Mouse (Mus musculus) CH12F3 (cell line): ENCODE data around the gene Ttll11.

ENCODE experiments used
- in situ Hi-C: fragments of 300-500 bp; cut with MboI; formaldehyde crosslinking; loops from 2 replicates; pipeline ENCODE4 v1.14.3; 2020; ENCODE audit warnings: low sequenced_read_pairs

The Ttll11 gene

DNA sequence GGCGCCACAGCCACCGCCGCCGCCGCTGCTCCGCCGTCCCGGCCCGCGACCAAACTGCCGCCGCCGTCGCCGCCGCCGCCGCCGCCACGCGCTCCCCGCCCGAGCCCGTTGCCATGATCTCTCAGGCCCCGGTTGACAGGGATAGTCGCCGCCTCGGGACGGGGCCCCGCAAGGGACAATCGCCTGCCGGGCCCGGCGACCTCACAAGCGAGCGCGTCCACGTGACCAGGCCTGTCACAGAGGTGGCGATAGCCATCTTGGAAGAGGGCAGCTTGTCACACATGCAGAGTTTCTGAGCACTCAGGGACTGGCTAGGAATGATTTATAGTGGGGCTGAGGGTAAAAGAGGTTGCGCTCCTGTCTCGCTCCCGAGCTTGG lies at the start of gene Ttll11:
TSS of gene Ttll11 (minus strand) at position 270 of the 378 bp plus-strand sequence.
- in situ Hi-C loops = no loop called here

- in situ Hi-C loops = no loop called here
Measured at GRCm38 (mm10) chr2:36023291-36023690, 43.6 kb upstream of the Ttll11 start.

- in situ Hi-C loops = no loop called here
Measured at GRCm38 (mm10) chr2:36021385-36022159, 41.9 kb upstream of the Ttll11 start.

DNA sequence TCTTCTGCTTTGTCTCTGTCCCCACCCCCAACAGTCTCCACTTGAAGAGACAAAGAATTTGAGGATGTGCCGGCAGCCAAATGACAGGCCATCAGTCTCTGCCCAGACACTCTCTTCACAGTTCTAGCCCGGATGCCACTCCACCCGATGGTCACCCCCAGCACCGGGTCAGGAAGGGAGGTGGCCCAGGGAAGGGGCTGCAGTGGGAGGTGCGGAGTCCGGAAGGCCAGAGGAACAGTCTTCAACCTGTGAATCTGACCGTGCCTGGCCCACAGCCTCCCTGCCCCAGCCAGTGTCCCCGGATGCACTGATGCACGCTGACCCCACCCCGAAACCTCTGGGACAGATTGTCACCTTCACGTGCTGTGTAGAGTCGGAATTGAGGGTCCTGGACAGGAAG lies 33.3 kb upstream of the Ttll11 start:
- in situ Hi-C loops = no loop called here

DNA sequence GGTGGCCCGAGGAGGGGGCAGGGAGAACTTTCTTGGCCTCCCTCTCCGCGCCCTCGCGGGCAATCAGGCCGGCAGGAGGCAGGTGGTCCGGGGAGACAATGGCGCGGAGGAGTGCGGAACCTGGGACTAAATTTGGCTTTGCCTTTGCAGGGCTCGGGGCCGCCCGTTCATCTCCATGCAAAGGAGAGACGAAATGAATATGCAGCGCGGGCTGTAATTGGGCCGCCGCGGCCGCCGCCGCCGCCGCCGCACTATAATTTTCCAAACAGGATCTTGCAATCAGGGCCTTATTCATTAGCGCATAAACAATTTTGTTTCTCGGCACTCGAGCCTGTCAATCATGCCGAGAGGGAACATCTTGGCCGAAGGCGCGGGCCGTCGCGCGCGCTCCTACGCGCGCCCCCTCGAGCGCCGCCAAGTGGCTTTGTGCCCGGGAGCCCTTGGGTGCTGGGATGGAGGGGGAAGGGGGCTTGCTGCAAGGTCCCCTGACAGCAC lies 31.7 kb upstream of the Ttll11 start:
- in situ Hi-C loops = no loop called here

DNA sequence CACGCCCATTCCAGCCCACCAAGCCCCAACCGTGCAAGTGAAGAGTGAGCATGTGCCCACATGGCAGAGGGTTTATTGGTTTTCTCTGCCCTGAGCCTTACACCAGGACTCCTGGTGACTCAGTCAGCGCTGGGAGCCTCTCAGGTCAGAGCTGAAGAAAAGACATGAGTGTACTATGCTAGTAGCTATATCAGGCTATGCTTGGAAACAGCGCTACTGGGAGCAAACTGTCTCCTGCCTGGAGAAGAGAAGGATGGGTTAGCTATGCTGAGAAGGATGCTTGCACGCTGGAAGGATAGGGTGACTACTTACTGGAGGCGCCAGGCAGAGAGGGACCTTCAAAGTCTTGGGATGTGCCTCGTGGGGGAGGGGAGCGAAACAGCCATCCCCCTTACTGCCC lies 30.9 kb upstream of the Ttll11 start:
- in situ Hi-C loops = no loop called here

GRCm38 (mm10) chr2:36009386-36009785 lies 29.7 kb upstream of the Ttll11 start:
- in situ Hi-C loops = loop anchor here (5.0 to 10.0 kb wide), 2 partner anchors 203 to 265 kb away; no protein-coding TSS in a partner anchor

DNA sequence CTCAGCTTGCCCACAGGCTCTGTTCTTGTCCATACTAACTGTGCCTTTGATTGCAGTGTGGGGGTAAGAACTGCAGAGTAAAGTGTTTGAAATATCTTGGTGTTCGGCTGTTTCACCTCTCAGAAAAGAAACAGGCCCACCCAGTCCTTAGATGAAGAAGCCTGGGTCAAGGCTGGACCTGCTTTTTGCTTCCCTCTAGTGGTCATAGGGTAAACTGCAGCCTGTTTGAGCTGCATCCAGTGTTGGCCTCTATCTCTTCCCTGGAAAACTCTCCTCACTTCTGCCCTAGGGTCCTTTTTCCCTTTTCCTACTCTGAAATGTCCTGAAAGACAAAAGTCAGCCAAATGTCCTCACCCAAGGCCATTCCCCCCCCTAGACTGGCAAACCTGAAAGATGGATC lies 28.4 kb upstream of the Ttll11 start:
- in situ Hi-C loops = loop anchor here (5.0 to 10.0 kb wide), 2 partner anchors 204 to 267 kb away; no protein-coding TSS in a partner anchor

DNA sequence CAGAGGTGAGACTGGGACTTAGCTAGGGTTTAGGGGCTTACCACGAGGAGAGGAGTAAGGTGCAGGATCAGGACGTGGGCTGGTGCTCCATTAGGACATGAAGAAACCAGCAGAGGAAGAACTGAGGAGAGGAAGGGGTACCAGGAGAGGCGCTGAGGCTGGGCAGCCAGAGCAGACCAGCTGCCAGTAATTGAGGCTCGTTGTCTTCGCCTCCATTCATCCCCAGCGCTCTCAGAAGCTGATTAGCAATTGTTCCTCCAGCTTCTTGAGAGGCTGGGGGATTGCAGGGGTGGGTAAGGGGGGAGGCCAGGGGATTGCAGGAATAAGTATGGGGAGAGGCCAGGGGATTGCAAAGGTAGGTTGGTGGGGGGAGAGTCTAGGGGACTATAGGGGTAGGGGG lies 22.5 kb upstream of the Ttll11 start:
- in situ Hi-C loops = loop anchor here (10.0 kb wide), 1 partner anchor 273 kb away; no protein-coding TSS in a partner anchor

- in situ Hi-C loops = loop anchor here (10.0 kb wide), 1 partner anchor 274 kb away; no protein-coding TSS in a partner anchor
Measured at GRCm38 (mm10) chr2:36000390-36000789, 20.7 kb upstream of the Ttll11 start.

GRCm38 (mm10) chr2:35999212-35999611 lies 19.5 kb upstream of the Ttll11 start:
- in situ Hi-C loops = no loop called here

DNA sequence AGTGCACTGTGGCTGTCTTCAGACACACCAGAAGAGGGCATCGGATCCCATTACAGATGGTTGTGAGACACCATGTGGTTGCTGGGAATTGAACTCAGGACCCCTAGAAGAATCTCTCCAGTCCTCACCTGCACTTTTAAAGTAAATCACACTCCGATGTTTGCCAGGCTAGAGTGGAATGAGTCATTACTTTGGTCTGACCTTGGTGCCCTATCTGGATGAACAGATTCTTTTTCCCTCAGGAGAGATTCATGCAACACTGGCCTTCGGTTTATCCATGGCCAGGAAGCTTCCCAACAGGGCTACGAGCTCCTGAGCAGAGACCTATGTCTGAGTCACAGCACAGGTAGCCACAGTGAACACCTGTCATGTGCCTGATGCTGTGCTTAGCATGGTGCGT lies 18.7 kb upstream of the Ttll11 start:
- in situ Hi-C loops = no loop called here

DNA sequence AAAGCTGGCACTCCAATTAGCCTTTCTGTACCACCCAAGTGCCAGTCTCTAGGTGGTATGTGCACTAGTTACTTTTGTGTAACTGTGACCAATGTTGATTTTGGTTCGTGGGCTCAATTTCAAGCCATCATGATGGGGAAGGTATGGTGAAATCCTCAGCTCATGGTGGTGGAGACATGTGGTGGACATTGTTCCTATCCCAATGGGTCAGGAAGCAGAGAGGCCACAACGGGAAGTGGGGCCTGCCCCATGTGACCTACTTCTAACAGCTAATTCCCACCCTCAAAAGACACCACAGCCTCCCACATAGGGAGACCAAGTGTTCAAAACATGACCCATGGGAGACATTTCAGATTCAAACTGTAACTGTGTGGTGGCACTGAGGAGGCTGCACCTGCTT lies 17.0 kb upstream of the Ttll11 start:
- in situ Hi-C loops = no loop called here

- in situ Hi-C loops = no loop called here
Measured at GRCm38 (mm10) chr2:35994303-35994702, 14.6 kb upstream of the Ttll11 start.

DNA sequence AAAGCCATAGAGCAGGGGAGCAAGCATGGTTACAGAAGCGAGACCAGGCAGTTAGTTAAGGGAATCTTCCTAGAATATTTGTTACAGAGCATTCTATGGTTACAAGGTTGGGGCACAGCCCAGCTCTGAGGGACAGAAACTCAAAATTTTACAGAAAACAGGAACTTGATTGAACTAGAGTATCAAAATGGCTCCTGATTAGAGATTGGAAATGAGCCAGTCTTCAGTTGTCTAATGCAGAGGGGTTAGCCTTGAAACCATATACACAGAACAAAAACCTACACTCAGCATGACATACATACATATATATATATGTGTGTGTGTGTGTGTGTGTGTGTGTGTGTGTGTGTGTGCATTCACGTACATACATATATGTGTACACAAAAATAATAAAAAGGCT lies 13.8 kb upstream of the Ttll11 start:
- in situ Hi-C loops = no loop called here

DNA sequence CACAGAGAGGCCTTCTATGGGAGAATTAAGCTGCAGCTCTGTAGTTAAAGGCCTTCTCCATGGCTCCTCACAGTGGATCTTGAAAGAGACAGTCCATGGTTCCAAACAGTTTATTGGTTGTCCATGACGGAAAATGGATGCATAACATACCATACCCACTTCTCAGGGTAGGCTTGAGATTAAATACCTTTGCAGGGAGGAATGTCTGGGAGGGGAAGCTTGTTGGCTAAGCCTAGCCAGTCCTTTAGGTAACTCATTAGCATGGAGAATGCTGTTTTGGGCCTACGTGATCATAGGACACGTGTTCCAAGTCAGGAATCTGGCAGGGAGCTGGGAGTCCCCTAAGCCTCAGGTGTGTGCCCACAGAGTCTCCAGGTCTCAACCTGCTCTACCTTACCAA lies 12.5 kb upstream of the Ttll11 start:
- in situ Hi-C loops = no loop called here

DNA sequence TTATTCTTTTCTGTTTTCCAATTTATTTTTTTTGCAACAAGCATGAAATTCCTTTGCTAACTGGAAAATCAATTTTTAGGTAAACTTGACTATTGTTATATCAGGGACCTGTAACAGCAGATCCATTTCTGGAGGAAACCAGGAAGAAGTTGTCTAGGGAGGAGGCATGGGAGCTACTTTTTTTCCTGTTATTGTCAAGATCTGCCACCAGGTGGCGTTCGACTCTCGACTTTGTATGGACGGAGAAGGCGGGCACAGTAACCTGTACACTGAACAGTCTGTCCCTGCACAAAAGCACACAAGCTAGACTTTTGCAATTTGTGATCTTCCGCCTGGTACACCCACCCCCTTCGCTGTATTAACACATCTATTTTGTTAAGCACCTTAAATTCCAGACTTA lies 4.2 kb upstream of the Ttll11 start:
- in situ Hi-C loops = no loop called here

- in situ Hi-C loops = no loop called here
Measured at GRCm38 (mm10) chr2:35981872-35982271, 2.2 kb upstream of the Ttll11 start.

GRCm38 (mm10) chr2:35978941-35979643 lies 621 bp downstream of the Ttll11 start:
- in situ Hi-C loops = no loop called here

- in situ Hi-C loops = no loop called here
Measured at GRCm38 (mm10) chr2:35978276-35978933, 1.3 kb downstream of the Ttll11 start.

DNA sequence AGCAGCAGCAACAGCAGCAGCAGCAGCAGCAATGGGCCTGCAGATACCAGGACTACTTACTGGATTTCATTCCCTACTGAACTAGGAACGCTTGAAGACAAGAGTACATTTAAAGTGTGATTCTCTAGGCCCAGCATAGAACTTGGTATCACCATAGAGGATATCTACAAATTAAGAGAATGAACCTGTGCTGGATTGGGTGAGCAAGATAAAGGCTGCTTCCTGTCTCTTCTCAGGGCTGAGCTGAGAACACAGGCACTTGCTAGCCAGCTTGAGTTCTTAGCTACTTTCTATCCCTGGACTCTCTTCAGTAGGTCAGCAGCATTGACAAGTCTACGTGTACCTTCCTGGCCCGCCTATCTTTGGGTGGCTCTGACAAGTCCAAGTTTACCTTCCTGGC lies 2.0 kb downstream of the Ttll11 start:
- in situ Hi-C loops = no loop called here
